Mouse (Mus musculus) heart, embryonic 10.5 days (tissue): Measurements from ENCODE around the gene Syt8. TPM values are rescaled to one million over a fixed set of nuclear protein-coding genes. Genes with fewer than 3 reads are reported as not detected.

Source experiments
- DNase-seq: peaks from one replicate; pipeline ENCODE4 v3.0.0-alpha.2; 2017; ENCODE audit warnings: low spot score
- H3K27ac ChIP-seq: fragments of 300-500 bp; sonication (generic); 2 replicates; pipeline ENCODE4 v1.5.1; 2016; ENCODE audit warnings: mild to moderate bottlenecking
- H3K27me3 ChIP-seq: fragments of 300-500 bp; sonication (generic); 2 replicates; pipeline ENCODE4 v1.6.1; 2016; ENCODE audit warnings: mild to moderate bottlenecking; ENCODE audit not compliant: poor library complexity, insufficient read depth, severe bottlenecking
- H3K36me3 ChIP-seq: fragments of 300-500 bp; sonication (generic); 2 replicates; pipeline ENCODE4 v1.6.1; 2016; ENCODE audit warnings: mild to moderate bottlenecking, moderate library complexity
- H3K4me1 ChIP-seq: fragments of 300-500 bp; sonication (generic); 2 replicates; pipeline ENCODE4 v1.6.1; 2016; ENCODE audit warnings: mild to moderate bottlenecking
- H3K4me3 ChIP-seq: fragments of 300-500 bp; sonication (generic); 2 replicates; pipeline ENCODE4 v1.5.1; 2016; ENCODE audit warnings: mild to moderate bottlenecking, moderate library complexity
- H3K9me3 ChIP-seq: fragments of 300-500 bp; sonication (generic); 2 replicates; pipeline ENCODE4 v1.6.1; 2016; ENCODE audit warnings: mild to moderate bottlenecking, moderate library complexity
- WGBS: fragments of 180-500 bp; shearing (Covaris S2); methylation state at CpG from one replicate; pipeline ENCODE4 v1.1.7; 2016; 5-methylcytosine and 5-hydroxymethylcytosine counted together
- polyA plus RNA-seq: library from polyadenylated mRNA; unstranded; fragments of >200 nt; fragmentation: Nextera tagmentation; extraction: Ambion mirVana; gene quantifications from 2 replicates; pipeline ENCODE4 v1.2.1, GENCODE M21; 2016

Gene Syt8
- polyA plus RNA-seq, 1 experiment from 2014 or later: 1.3 TPM

- no peak overlapping the region for H3K27ac ChIP-seq
- no peak for DNase-seq
- H3K4me1 ChIP-seq: no peaks in the 10 kb centered on the region
- WGBS: 89% methylated on average over 2 of the region's 2 CpGs
- no peak overlapping the region for H3K4me3 ChIP-seq
- H3K9me3 ChIP-seq: no peaks in the 10 kb centered on the region
- H3K36me3 ChIP-seq: no peaks in the 10 kb centered on the region
- no peaks in the 10 kb centered on the region for H3K27me3 ChIP-seq
Observed at GRCm38 (mm10) chr7:142418027-142418426, 16.6 kb upstream of the Syt8 start.

GRCm38 (mm10) chr7:142418679-142419078 lies 16.0 kb upstream of the Syt8 start:
- Histone ChIP-seq H3K27ac (no peak overlapping the region), H3K4me1 (no peaks in the 10 kb centered on the region), H3K36me3 (no peaks in the 10 kb centered on the region), H3K4me3 (no peak overlapping the region), H3K27me3 (no peaks in the 10 kb centered on the region), H3K9me3 (no peaks in the 10 kb centered on the region)
- 88% methylated on average over 8 of the region's 8 CpGs for WGBS
- no peak for DNase-seq

- Histone ChIP-seq H3K9me3 (no peaks in the 10 kb centered on the region), H3K36me3 (no peaks in the 10 kb centered on the region), H3K27ac (peak overlapping the region; percentile 67), H3K4me1 (no peaks in the 10 kb centered on the region), H3K4me3 (no peak overlapping the region), H3K27me3 (no peaks in the 10 kb centered on the region)
- no peak for DNase-seq
- WGBS: 64% methylated on average over 5 of the region's 5 CpGs
Observed at GRCm38 (mm10) chr7:142419887-142420286, 14.8 kb upstream of the Syt8 start.

DNA sequence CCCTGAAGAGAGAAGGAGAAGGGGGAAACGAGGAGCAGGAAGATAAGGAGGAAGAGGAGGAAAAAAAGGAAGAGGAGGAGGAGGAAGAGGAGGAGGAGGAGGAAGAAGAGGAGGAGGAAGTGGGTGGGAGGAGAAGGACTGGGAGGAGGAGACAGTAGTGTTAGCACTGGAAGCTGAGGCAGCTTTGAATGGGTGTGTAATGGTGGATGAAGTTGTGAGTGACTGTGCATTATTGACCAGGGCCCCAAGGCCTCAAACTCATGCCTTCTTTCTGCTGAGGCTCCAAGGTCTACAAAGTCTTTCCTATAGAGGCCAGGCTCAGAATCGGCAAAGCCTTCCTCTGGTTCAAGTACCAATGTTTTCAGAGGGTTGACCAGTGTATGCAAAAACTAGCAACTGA lies 12.8 kb upstream of the Syt8 start:
- H3K27me3 ChIP-seq: no peaks in the 10 kb centered on the region
- H3K4me1 ChIP-seq: no peaks in the 10 kb centered on the region
- WGBS: 74% methylated on average over 2 of the region's 2 CpGs

DNA sequence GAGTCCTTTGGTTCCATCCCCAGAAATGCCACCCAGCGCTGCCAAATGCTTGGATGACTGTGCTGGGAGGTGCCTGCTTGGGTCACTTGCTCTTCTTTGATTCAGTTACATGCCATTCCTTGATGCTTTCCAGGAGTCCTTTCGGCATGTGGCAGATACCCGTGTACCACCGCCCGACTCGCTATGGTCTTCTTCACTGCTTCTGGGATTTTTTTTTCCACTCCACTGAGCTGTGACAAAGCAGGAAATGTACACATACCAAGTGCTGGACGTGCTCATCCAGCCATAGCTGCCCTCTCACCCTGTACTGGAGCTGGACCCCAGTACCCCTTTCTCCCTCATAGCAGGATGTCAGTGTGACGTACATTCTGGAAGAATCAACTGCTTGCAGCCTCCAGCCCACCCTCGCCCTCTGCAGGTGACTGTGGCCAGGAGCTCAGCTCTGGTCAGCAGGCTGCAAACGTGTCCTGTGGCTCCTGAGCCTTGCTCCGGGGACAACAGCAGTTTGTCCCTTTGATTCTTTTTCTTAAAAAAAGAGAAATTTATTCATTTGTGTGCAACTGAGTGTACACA lies 8.9 kb upstream of the Syt8 start:
- no peaks in the 10 kb centered on the region for H3K36me3 ChIP-seq
- no peaks in the 10 kb centered on the region for H3K9me3 ChIP-seq
- no peak overlapping the region for H3K4me3 ChIP-seq
- no peaks in the 10 kb centered on the region for H3K27me3 ChIP-seq
- 58% methylated on average over 11 of the region's 11 CpGs for WGBS
- peaks cover 28% of the 10 kb centered on the region for H3K4me1 ChIP-seq
- 0 out of 2 replicates have a peak overlapping the region, but pooled peaks have one; percentile 25 for H3K27ac ChIP-seq
- DNase-seq: no peak

More for the DNA sequence above, 12.8 kb upstream of the Syt8 start:
- Histone ChIP-seq H3K27ac (no peak overlapping the region), H3K9me3 (no peaks in the 10 kb centered on the region), H3K4me3 (no peak overlapping the region), H3K36me3 (no peaks in the 10 kb centered on the region)
- DNase-seq: no peak

DNA sequence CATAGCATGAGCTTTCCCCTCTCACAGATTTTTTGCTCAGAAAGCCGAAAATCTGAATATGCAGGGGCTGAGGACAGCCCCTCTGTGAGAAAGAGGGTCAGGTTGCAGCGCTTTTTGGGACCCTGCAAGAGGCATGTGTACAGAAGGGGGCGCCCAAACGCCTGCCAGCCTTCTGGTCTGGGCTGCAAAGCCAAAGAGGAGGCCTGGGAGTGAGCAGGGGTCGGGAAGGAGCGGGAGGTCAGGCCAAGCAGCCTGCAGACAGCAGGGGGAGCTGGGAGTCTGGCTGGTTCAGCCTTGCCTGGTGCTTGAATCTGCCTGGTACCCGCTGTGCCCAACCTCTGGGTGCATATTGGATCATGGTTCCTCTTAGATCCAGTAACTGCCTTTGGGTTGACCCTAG lies 6.4 kb upstream of the Syt8 start:
- DNase-seq: peak; percentile 89
- Histone ChIP-seq H3K4me3 (no peak overlapping the region), H3K27me3 (no peaks in the 10 kb centered on the region), H3K36me3 (no peaks in the 10 kb centered on the region), H3K27ac (peak overlapping the region; percentile 62), H3K9me3 (no peaks in the 10 kb centered on the region), H3K4me1 (peaks cover 39% of the 10 kb centered on the region)
- WGBS: 4% methylated on average over 7 of the region's 7 CpGs

DNA sequence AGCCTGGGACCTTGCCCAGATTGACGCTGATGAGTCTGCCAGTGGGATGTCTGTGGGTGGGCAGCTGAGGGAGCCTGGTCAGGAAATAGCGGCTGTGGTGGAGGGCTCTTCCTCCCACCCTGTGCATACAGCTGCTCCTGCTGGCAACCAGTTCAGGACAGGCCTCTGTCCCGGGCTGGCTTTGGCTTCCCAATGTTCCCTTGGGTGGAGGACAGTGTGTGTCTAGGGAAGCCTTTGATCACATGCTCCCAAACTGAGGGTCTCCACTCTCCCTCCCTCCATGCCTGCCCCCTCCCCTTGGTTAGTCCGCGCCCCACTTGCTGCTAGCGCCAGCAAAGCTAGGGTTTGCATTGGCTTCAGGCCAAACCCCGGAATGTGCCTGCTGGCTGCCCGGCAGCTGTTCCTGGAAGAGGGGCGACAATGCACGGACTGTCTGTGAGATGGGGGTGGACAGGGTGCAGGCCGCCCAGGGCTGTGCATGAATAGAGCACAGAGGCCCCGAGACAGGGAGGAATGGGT lies 4.4 kb upstream of the Syt8 start:
- H3K4me1 ChIP-seq: peaks cover 59% of the 10 kb centered on the region
- no peak for DNase-seq
- H3K36me3 ChIP-seq: no peaks in the 10 kb centered on the region
- H3K9me3 ChIP-seq: no peaks in the 10 kb centered on the region
- 60% methylated on average over 12 of the region's 12 CpGs for WGBS
- H3K27ac ChIP-seq: peak overlapping the region; percentile 75
- no peaks in the 10 kb centered on the region for H3K27me3 ChIP-seq
- no peak overlapping the region for H3K4me3 ChIP-seq

GRCm38 (mm10) chr7:142431106-142431505 lies 3.5 kb upstream of the Syt8 start:
- H3K27ac ChIP-seq: peak overlapping the region; percentile 18; the same call in 1 of the 2 replicates
- WGBS: 92% methylated on average over 14 of the region's 14 CpGs

DNA sequence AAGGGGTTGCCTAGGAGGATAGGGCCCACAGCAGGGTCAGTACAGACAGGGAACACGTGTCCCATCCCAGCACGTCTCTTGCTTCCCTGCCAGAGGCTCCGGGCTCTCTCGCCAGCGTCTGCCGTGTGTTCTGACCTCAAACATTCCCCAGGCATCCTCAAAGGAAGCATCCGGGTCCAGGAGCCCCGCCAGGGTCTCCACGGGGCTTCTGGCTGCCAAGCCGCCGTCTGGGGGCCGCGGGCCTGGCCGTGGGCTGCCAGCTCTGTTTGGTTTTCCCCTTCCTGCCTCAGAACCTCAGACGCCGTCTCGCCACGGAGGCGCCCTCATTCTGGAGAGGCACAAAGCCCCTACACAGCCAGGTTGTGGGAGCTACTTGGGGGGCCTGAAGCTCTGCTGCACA lies 1.0 kb upstream of the Syt8 start:
- Histone ChIP-seq H3K4me1 (peaks cover 67% of the 10 kb centered on the region), H3K9me3 (no peaks in the 10 kb centered on the region), H3K4me3 (no peak overlapping the region), H3K27me3 (no peaks in the 10 kb centered on the region), H3K27ac (peak overlapping the region; percentile 89), H3K36me3 (no peaks in the 10 kb centered on the region)
- DNase-seq: no peak
- WGBS: 33% methylated on average over 19 of the region's 19 CpGs

More at GRCm38 (mm10) chr7:142431106-142431505, 3.5 kb upstream of the Syt8 start:
- no peaks in the 10 kb centered on the region for H3K27me3 ChIP-seq
- peaks cover 65% of the 10 kb centered on the region for H3K4me1 ChIP-seq
- H3K36me3 ChIP-seq: no peaks in the 10 kb centered on the region
- no peak overlapping the region for H3K4me3 ChIP-seq
- no peaks in the 10 kb centered on the region for H3K9me3 ChIP-seq
- no peak for DNase-seq

DNA sequence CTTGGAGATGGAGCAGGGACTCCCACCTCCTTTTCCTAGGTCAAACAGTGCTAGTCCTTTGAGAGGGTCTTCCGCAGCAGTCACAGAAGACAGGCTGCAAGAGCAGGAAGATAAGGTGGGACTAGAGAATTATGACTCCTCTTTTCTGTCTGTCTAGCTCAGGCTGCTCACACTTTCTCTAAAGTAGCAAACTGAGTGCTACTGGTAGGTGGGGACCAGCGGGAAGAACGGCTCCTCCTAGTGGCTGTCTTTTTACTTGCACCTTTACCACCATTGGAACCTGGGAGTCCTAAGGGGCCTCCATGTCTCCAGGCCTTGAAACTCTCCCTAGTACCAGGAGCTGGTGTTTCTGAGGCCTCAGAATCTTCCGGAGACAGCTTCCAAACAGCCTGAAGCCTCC lies 874 bp downstream of the Syt8 start:
- 0 out of 2 replicates have a peak, but pooled peaks cover 4% of the 10 kb centered on the region for H3K27me3 ChIP-seq
- H3K27ac ChIP-seq: peak overlapping the region; percentile 89
- peaks cover 65% of the 10 kb centered on the region for H3K4me1 ChIP-seq
- H3K9me3 ChIP-seq: no peaks in the 10 kb centered on the region
- WGBS: 23% methylated on average over 4 of the region's 4 CpGs
- H3K36me3 ChIP-seq: no peaks in the 10 kb centered on the region
- H3K4me3 ChIP-seq: no peak overlapping the region
- no peak for DNase-seq

GRCm38 (mm10) chr7:142437324-142437723 lies 2.7 kb downstream of the Syt8 start:
- peak overlapping the region; percentile 89 for H3K27ac ChIP-seq
- WGBS: 84% methylated on average over 5 of the region's 5 CpGs
- DNase-seq: no peak
- 0 out of 2 replicates have a peak, but pooled peaks cover 4% of the 10 kb centered on the region for H3K27me3 ChIP-seq
- H3K4me1 ChIP-seq: peaks cover 74% of the 10 kb centered on the region
- H3K9me3 ChIP-seq: no peaks in the 10 kb centered on the region
- no peak overlapping the region for H3K4me3 ChIP-seq
- no peaks in the 10 kb centered on the region for H3K36me3 ChIP-seq

DNA sequence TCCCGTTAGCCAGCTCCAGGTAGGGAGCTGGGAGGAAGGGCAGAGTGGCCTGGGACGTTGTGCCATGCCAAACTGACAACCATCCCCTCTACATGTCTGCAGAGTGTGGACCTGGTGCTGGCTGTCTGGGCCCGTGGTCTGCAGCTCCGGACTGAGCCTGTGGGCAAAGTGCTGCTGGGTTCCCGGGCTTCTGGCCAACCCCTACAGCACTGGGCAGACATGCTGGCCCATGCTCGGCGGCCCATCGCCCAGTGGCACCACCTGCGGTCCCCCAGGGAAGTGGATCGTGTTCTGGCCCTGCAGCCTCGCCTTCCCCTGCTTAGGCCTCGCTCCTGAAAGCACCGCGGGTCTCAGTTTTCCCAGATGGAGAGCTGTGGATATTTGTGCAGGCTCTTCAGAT lies 5.3 kb downstream of the Syt8 start:
- WGBS: 83% methylated on average over 14 of the region's 14 CpGs
- no peak for DNase-seq
- H3K27ac ChIP-seq: peak overlapping the region; percentile 88

DNA sequence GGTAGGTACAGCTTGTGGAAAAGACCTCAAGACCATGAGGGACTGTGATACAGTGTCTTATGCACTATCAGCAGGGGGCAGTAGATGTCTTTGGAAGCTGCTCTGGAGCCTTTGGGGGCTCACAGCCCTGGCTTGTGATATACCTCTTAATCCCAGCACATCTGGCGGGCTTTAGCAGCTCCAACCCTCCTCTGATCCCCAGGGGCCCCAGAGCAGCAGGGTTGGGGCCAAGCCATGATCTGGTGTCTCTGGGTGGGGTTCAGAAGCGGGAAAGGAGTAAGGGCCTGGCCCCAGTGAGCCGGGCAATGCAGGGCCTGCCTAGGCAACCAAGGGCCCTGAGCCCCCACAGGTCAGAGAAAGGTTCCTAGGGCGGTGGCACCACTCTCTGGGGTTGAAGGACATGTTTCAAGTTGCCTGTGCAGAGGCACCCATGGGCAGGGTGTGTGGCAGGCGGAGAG lies 6.0 kb downstream of the Syt8 start:
- DNase-seq: peak; percentile 90
- H3K4me1 ChIP-seq: peaks cover 63% of the 10 kb centered on the region
- H3K4me3 ChIP-seq: no peak overlapping the region
- H3K27ac ChIP-seq: peak overlapping the region; percentile 88
- H3K27me3 ChIP-seq: 0 out of 2 replicates have a peak, but pooled peaks cover 4% of the 10 kb centered on the region
- H3K36me3 ChIP-seq: no peaks in the 10 kb centered on the region
- no peaks in the 10 kb centered on the region for H3K9me3 ChIP-seq
- WGBS: 44% methylated on average over 5 of the region's 5 CpGs

More for the DNA sequence above, 5.3 kb downstream of the Syt8 start:
- Histone ChIP-seq H3K4me3 (no peak overlapping the region), H3K36me3 (no peaks in the 10 kb centered on the region), H3K27me3 (0 out of 2 replicates have a peak, but pooled peaks cover 4% of the 10 kb centered on the region), H3K4me1 (peaks cover 70% of the 10 kb centered on the region), H3K9me3 (no peaks in the 10 kb centered on the region)
